Mouse (Mus musculus) E14TG2a.4 (cell line): ENCODE results near the gene D330020A13Rik.
A peak's percentile ranks its signal among the peaks of the same experiment; 100 is the strongest.

ENCODE experiments used
- H3K27me3 ChIP-seq: 2 replicates; pipeline ENCODE4 v1.6.1; 2014; ENCODE audit warnings: low read length, control low read depth; ENCODE audit not compliant: insufficient read depth
- H3K36me3 ChIP-seq: 2 replicates; pipeline ENCODE4 v1.6.1; 2014; ENCODE audit warnings: low read length, control low read depth; ENCODE audit not compliant: insufficient read depth
- H3K4me1 ChIP-seq: replicated peaks from 2 replicates; pipeline ENCODE4 v1.6.1; 2014; ENCODE audit warnings: low read depth, low read length, control low read depth
- H3K4me3 ChIP-seq: replicated peaks from 2 replicates; pipeline ENCODE4 v1.5.1; 2014; ENCODE audit warnings: mild to moderate bottlenecking, low read length
- H3K9me3 ChIP-seq: 2 replicates; pipeline ENCODE4 v1.6.1; 2014; ENCODE audit warnings: low read length, control low read depth
- CTCF ChIP-seq: conservative IDR thresholded peaks from 2 replicates; pipeline ENCODE4 v1.5.1; 2014; ENCODE audit warnings: low read length
- NANOG ChIP-seq: IDR thresholded peaks from 2 replicates; pipeline ENCODE4 v1.6.1; 2014; ENCODE audit warnings: borderline replicate concordance, low read length, mixed read lengths
- POU5F1 ChIP-seq: IDR thresholded peaks from 2 replicates; pipeline ENCODE4 v1.6.1; 2014; ENCODE audit warnings: low read length, borderline replicate concordance

D330020A13Rik gene

GRCm38 (mm10) chr6:120294056-120294784 lies at the start of gene D330020A13Rik, which contains the start of gene B4galnt3:
Gene D330020A13Rik, plus strand, starts transcription at chr6:120294364.
Gene B4galnt3, minus strand, starts transcription at chr6:120294559.
- peak within 1 kb of the TSS; percentile 93 for H3K4me3 ChIP-seq
- H3K27me3 ChIP-seq: no peaks in the 10 kb centered on the region
- no peaks in the 10 kb centered on the region for H3K36me3 ChIP-seq
- TF ChIP-seq CTCF: no peak
- TF ChIP-seq POU5F1: no peak
- TF ChIP-seq NANOG: no peak
- H3K9me3 ChIP-seq: no peaks in the 10 kb centered on the region
- H3K4me1 ChIP-seq: peaks cover 67% of the 10 kb centered on the region

- Histone ChIP-seq H3K27me3 (no peaks in the 10 kb centered on the region), H3K4me3 (no peak overlapping the region), H3K36me3 (peaks cover 25% of the 10 kb centered on the region), H3K9me3 (no peaks in the 10 kb centered on the region), H3K4me1 (peaks cover 16% of the 10 kb centered on the region)
- TF ChIP-seq NANOG: no peak
- no peak for TF ChIP-seq POU5F1
- no peak for TF ChIP-seq CTCF
These were observed 47.5 kb upstream of the D330020A13Rik start for GRCm38 (mm10) chr6:120246676-120247075.

GRCm38 (mm10) chr6:120249831-120250230 lies 44.3 kb upstream of the D330020A13Rik start:
- Histone ChIP-seq H3K27me3 (no peaks in the 10 kb centered on the region), H3K4me1 (peaks cover 14% of the 10 kb centered on the region), H3K36me3 (peaks cover 25% of the 10 kb centered on the region), H3K4me3 (no peak overlapping the region), H3K9me3 (no peaks in the 10 kb centered on the region)
- TF ChIP-seq NANOG (no peak), POU5F1 (no peak), CTCF (no peak)

GRCm38 (mm10) chr6:120251010-120251409 lies 43.2 kb upstream of the D330020A13Rik start:
- Histone ChIP-seq H3K4me1 (peaks cover 26% of the 10 kb centered on the region), H3K4me3 (no peak overlapping the region), H3K36me3 (peaks cover 21% of the 10 kb centered on the region), H3K27me3 (no peaks in the 10 kb centered on the region), H3K9me3 (no peaks in the 10 kb centered on the region)
- no peak for TF ChIP-seq NANOG
- TF ChIP-seq CTCF: no peak
- TF ChIP-seq POU5F1: no peak

GRCm38 (mm10) chr6:120252741-120253140 lies 41.4 kb upstream of the D330020A13Rik start:
- Histone ChIP-seq H3K36me3 (peaks cover 26% of the 10 kb centered on the region), H3K27me3 (no peaks in the 10 kb centered on the region), H3K4me3 (no peak overlapping the region), H3K9me3 (no peaks in the 10 kb centered on the region), H3K4me1 (peaks cover 41% of the 10 kb centered on the region)
- TF ChIP-seq NANOG (no peak), POU5F1 (no peak), CTCF (no peak)

GRCm38 (mm10) chr6:120254640-120255039 lies 39.5 kb upstream of the D330020A13Rik start:
- H3K36me3 ChIP-seq: peaks cover 35% of the 10 kb centered on the region

GRCm38 (mm10) chr6:120255144-120255543 lies 39.0 kb upstream of the D330020A13Rik start:
- Histone ChIP-seq H3K9me3 (no peaks in the 10 kb centered on the region), H3K4me3 (no peak overlapping the region), H3K4me1 (peaks cover 55% of the 10 kb centered on the region), H3K27me3 (no peaks in the 10 kb centered on the region), H3K36me3 (peaks cover 31% of the 10 kb centered on the region)
- no peak for TF ChIP-seq CTCF
- TF ChIP-seq NANOG: no peak
- TF ChIP-seq POU5F1: no peak

More at GRCm38 (mm10) chr6:120254640-120255039, 39.5 kb upstream of the D330020A13Rik start:
- no peak for TF ChIP-seq POU5F1
- no peak for TF ChIP-seq NANOG
- no peak for TF ChIP-seq CTCF
- H3K4me1 ChIP-seq: peaks cover 55% of the 10 kb centered on the region
- H3K27me3 ChIP-seq: no peaks in the 10 kb centered on the region
- no peaks in the 10 kb centered on the region for H3K9me3 ChIP-seq
- no peak overlapping the region for H3K4me3 ChIP-seq

- Histone ChIP-seq H3K36me3 (peaks cover 31% of the 10 kb centered on the region), H3K27me3 (no peaks in the 10 kb centered on the region), H3K4me1 (peaks cover 60% of the 10 kb centered on the region), H3K9me3 (no peaks in the 10 kb centered on the region), H3K4me3 (no peak overlapping the region)
- TF ChIP-seq NANOG: no peak
- TF ChIP-seq POU5F1: no peak
- no peak for TF ChIP-seq CTCF
These were observed 38.5 kb upstream of the D330020A13Rik start for GRCm38 (mm10) chr6:120255701-120256100.

- Histone ChIP-seq H3K27me3 (no peaks in the 10 kb centered on the region), H3K36me3 (peaks cover 31% of the 10 kb centered on the region), H3K4me3 (no peak overlapping the region), H3K9me3 (no peaks in the 10 kb centered on the region), H3K4me1 (peaks cover 67% of the 10 kb centered on the region)
- no peak for TF ChIP-seq POU5F1
- no peak for TF ChIP-seq CTCF
- no peak for TF ChIP-seq NANOG
These were observed 37.7 kb upstream of the D330020A13Rik start for GRCm38 (mm10) chr6:120256431-120256935.

- peaks cover 20% of the 10 kb centered on the region for H3K36me3 ChIP-seq
- H3K4me3 ChIP-seq: peak overlapping the region; percentile 35; the same call in 1 of the 2 replicates
- H3K9me3 ChIP-seq: no peaks in the 10 kb centered on the region
- H3K27me3 ChIP-seq: no peaks in the 10 kb centered on the region
- H3K4me1 ChIP-seq: peaks cover 96% of the 10 kb centered on the region
- no peak for TF ChIP-seq NANOG
These were observed 34.7 kb upstream of the D330020A13Rik start for GRCm38 (mm10) chr6:120259481-120259880.
